Mouse (Mus musculus): ENCODE results near the gene C87436.

DNA sequence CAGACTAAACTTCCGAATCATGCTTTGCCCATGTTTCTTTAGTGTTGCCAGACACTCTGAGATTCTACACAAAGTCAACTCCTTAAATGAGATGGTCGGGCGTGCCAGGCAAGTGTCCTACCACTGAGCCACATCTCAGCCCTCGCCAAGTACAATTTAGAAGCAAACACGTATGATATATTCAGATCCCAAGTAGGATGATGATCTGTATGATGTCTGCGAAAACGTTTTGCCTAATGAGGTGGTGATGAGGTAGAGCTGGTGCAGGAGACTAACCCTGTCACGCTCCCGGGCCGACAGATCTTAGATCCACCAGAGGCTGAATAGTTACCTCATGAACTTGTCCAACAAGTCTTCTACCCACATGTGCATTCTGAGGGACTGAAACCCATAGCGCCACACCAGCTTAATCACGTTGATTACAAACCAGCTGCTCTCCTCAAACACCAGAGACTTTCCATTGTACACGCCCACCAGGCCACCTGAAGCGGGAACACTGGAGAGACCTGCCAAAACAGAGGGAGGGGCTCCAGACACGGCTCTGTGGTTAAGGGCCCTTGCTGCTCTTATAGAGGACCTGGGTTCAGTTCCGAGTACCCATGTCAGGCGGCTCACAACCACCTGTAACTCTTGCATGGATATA lies 44.0 kb upstream of the C87436 start:
- TF ChIP-seq GATA1 (IDR thresholded peaks at IDR 0.05; ENCODE audit: borderline replicate concordance, low read length): no peak
- TF ChIP-seq FLI1 (IDR thresholded peaks at IDR 0.05; ENCODE audit: low read length): no peak

Data from megakaryocyte, embryonic 14.5 days (primary cell).